Mouse (Mus musculus) ES-E14 (cell line): Measurements from ENCODE around the gene Gpr65.

Experiments used
- CHD2 ChIP-seq: IDR thresholded peaks from 2 replicates; pipeline ENCODE4 v1.6.1; 2014; ENCODE audit warnings: mild to moderate bottlenecking, low read depth, low read length, inconsistent platforms
- HCFC1 ChIP-seq: IDR thresholded peaks from 2 replicates; pipeline ENCODE4 v1.6.1; 2012; ENCODE audit warnings: low read length, inconsistent platforms, borderline replicate concordance; ENCODE audit not compliant: insufficient read depth
- MAFK ChIP-seq: IDR thresholded peaks from 2 replicates; pipeline ENCODE4 v1.6.1; 2014; ENCODE audit warnings: mild to moderate bottlenecking, low read depth, low read length, inconsistent platforms; ENCODE audit not compliant: insufficient read depth
- ZC3H11A ChIP-seq: IDR thresholded peaks from 2 replicates; pipeline ENCODE4 v1.6.1; 2012; ENCODE audit warnings: low read depth, mild to moderate bottlenecking, inconsistent platforms, low read length, borderline replicate concordance
- ZNF384 ChIP-seq: IDR thresholded peaks from 2 replicates; pipeline ENCODE4 v1.6.1; 2012; ENCODE audit warnings: low read depth, low read length, inconsistent platforms

- TF ChIP-seq HCFC1 (no peak), ZNF384 (no peak), ZC3H11A (no peak), MAFK (no peak), CHD2 (no peak)
These were observed 22.0 kb downstream of the Gpr65 start for GRCm38 (mm10) chr12:98290475-98290874.
